Mouse (Mus musculus) spleen, adult 2 months (tissue): ENCODE measurements around the gene Rubcn. TPM values are rescaled to one million over a fixed set of nuclear protein-coding genes. Genes with fewer than 3 reads are reported as not detected.

Experiments
- DNase-seq, 2 experiments: peaks; one replicate each; pipeline versions ENCODE4 v3.0.0 to v3.0.0-alpha.2; 2012 to 2021; ENCODE audit warnings: low spot score in 2 of 2, low read depth in 1 of 2
- H3K27ac ChIP-seq: fragments of 200-500 bp; 2 replicates; pipeline ENCODE4 v1.5.1; 2012; ENCODE audit warnings: low read length, inconsistent platforms; ENCODE audit not compliant: insufficient read depth
- H3K27me3 ChIP-seq: fragments of 200-500 bp; 2 replicates; pipeline ENCODE4 v1.6.1; 2012; ENCODE audit warnings: mild to moderate bottlenecking, moderate library complexity, low read length, inconsistent platforms; ENCODE audit not compliant: control insufficient read depth, insufficient read depth
- H3K36me3 ChIP-seq: fragments of 200-500 bp; 2 replicates; pipeline ENCODE4 v1.6.1; 2012; ENCODE audit warnings: mild to moderate bottlenecking, low read length, inconsistent platforms; ENCODE audit not compliant: control insufficient read depth, insufficient read depth
- H3K4me1 ChIP-seq: fragments of 200-500 bp; 2 replicates; pipeline ENCODE4 v1.6.1; 2011; ENCODE audit warnings: inconsistent platforms; ENCODE audit not compliant: control insufficient read depth, insufficient read depth, insufficient read length
- H3K4me3 ChIP-seq: fragments of 200-500 bp; 2 replicates; pipeline ENCODE4 v1.5.1; 2011; ENCODE audit warnings: mild to moderate bottlenecking, inconsistent platforms; ENCODE audit not compliant: insufficient read depth, insufficient read length; ENCODE audit errors: extremely low read depth
- CTCF ChIP-seq: fragments of 200-500 bp; IDR thresholded peaks from 2 replicates; pipeline ENCODE4 v1.5.1; 2011; ENCODE audit warnings: mild to moderate bottlenecking, inconsistent platforms; ENCODE audit not compliant: insufficient read depth, insufficient read length, insufficient replicate concordance; ENCODE audit errors: extremely low read depth
- POLR2A ChIP-seq: fragments of 200-500 bp; IDR thresholded peaks from 2 replicates; pipeline ENCODE4 v1.6.1; 2011; ENCODE audit warnings: low read depth, low read length, inconsistent platforms
- WGBS: fragments of 180-500 bp; shearing (Covaris S2); methylation state at CpG from one replicate; pipeline ENCODE4 v1.1.7; 2018; 5-methylcytosine and 5-hydroxymethylcytosine counted together
- polyA plus RNA-seq: library from polyadenylated mRNA; depleted of rRNA; stranded (reverse); fragments of >200 nt; gene quantifications from 2 replicates; pipeline ENCODE4 v1.2.3, GENCODE M21; 2012

Rubcn gene
- polyA plus RNA-seq, 1 experiment = 74.6 TPM

DNA sequence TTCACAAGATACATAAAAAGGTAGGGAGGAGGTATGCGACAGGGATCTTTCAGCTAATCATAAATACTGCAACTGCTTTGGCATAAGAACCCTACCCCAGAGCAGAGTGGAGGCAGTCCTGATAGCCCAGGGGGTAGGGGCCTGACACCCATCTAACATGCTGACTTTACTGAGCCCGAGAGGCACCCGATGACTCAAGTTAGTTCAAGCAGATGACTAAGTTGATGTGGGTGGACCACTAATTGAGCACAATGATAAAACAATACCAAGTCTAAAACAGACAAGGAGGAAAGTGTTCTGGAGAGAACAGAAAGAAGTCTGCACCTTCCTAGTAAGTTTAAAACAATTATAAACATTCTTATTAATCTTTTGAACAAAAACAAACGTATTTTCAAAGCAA is 46.1 kb downstream of the Rubcn start:
- no peak for TF ChIP-seq CTCF
- no peak for TF ChIP-seq POLR2A
- peaks cover 52% of the 10 kb centered on the region for H3K36me3 ChIP-seq
- 93% methylated on average over 4 of the region's 4 CpGs for WGBS

DNA sequence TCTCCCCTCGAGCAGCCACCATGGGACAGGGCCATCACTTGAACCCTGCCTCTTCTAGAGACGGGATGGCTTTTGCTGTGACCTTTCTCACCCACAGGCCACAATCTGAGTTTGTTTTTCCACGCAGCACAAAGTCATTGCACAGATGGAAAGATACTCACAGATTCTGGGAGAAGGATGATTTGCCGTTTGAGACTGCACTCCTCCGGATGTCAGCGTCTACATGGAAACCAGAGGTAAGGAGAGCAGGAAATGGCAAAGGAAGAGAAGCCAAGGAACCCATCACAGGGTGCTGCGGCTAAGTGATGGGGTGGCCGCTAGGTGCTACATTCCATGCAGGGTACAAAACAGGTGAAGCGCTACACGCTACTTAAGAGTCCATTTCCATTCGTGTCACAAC is 48.5 kb downstream of the Rubcn start:
- Histone ChIP-seq H3K4me1 (no peaks in the 10 kb centered on the region), H3K4me3 (no peak overlapping the region), H3K27me3 (no peaks in the 10 kb centered on the region), H3K36me3 (peaks cover 65% of the 10 kb centered on the region), H3K27ac (no peak overlapping the region)
- WGBS = 95% methylated on average over 11 of the region's 11 CpGs
- no peak for DNase-seq
- TF ChIP-seq POLR2A = no peak
- TF ChIP-seq CTCF = no peak

More for the DNA sequence above, 46.1 kb downstream of the Rubcn start:
- Histone ChIP-seq H3K4me3 (no peak overlapping the region), H3K27me3 (no peaks in the 10 kb centered on the region), H3K4me1 (no peaks in the 10 kb centered on the region), H3K27ac (no peak overlapping the region)
- no peak for DNase-seq

DNA sequence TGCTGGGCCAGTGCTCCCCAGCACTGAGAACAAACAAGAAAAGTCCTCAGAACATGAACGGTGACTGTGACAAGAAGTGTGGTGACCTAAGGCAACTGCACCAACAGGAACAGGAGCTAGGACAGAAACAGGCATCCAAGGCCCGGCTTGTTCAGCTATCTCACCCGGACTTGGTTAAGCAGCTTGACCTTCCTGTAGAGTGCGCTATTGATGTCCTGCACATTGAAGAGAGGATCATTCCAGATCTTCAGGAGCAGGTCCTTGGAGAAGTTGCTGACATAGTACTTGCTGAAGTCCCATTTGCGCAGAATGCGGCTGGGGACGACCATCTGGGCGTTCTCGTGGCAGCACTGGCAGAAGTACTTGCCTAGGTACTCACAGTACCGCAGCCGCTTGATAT is 51.0 kb downstream of the Rubcn start:
- Histone ChIP-seq H3K27ac (no peak overlapping the region), H3K36me3 (peaks cover 63% of the 10 kb centered on the region), H3K4me1 (no peaks in the 10 kb centered on the region), H3K27me3 (no peaks in the 10 kb centered on the region), H3K4me3 (no peak overlapping the region)
- DNase-seq = no peak
- 96% methylated on average over 11 of the region's 11 CpGs for WGBS
- TF ChIP-seq CTCF (no peak), POLR2A (no peak)

DNA sequence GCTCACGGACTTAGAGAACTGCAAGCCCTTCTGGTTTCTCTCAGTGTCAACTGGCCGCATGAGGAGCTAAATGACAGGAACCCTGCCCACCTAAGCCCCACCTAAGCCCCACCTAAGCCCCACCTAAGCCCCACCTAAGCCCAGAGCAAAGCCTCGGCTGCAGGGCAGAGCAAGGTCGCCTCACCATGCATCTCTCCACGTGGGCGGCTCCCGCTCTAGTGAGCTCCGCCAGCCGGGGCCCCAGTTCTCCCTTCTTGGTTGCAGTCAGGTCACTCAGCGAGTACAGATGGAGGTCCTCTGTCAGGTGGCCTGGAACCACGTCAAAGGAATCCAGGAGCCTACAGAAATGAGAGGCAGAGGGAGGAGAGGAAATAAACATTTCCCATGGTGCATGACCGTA is 52.2 kb downstream of the Rubcn start:
- Histone ChIP-seq H3K36me3 (peaks cover 61% of the 10 kb centered on the region), H3K4me3 (no peak overlapping the region), H3K27me3 (no peaks in the 10 kb centered on the region), H3K27ac (no peak overlapping the region), H3K4me1 (no peaks in the 10 kb centered on the region)
- TF ChIP-seq CTCF (no peak), POLR2A (no peak)
- no peak for DNase-seq
- 90% methylated on average over 12 of the region's 12 CpGs for WGBS

DNA sequence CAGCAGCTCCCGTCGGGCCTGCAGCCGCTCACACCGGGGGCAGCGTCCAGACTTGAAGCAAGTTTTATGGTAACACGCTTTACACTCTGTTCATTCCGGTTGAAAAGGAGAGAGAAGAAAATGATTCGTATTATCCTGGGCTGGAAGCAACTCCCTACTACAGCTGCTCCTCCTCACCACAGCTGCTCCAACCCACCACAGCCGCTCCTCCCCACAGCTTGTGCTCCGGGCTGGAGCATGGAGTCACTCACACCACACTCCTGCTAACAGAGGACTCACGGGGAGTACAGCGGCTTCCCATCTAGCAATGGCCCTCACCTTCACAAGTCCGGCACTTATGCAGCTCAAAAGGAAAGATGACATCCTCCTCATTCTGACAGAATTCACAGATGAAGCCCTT is 53.5 kb downstream of the Rubcn start:
- Histone ChIP-seq H3K36me3 (peaks cover 54% of the 10 kb centered on the region), H3K4me3 (no peak overlapping the region), H3K27ac (no peak overlapping the region), H3K27me3 (no peaks in the 10 kb centered on the region), H3K4me1 (no peaks in the 10 kb centered on the region)
- no peak for DNase-seq
- no peak for TF ChIP-seq POLR2A
- TF ChIP-seq CTCF = no peak
- 91% methylated on average over 13 of the region's 13 CpGs for WGBS

DNA sequence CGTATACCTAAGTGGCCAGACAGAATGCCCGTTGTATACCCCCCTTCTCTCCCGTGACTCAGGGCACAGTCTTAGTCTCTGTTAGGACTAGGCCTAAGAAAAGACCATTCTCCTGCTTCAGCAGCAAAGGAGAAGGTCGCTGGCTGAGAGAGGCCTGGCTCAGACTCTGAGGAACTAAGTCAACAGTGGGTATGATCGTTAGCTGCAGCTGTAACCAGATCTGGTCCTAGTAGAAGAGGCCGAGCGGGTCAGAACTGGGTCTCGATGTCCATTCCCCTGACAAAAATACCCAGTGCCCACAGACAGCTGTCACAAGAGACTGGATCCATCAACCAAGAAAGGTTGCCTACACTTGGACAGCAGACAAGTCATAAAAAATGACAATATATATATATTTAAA is 54.1 kb downstream of the Rubcn start:
- H3K27me3 ChIP-seq = no peaks in the 10 kb centered on the region
- H3K27ac ChIP-seq = no peak overlapping the region
- DNase-seq = no peak
- peaks cover 49% of the 10 kb centered on the region for H3K36me3 ChIP-seq
- TF ChIP-seq CTCF = no peak
- no peak for TF ChIP-seq POLR2A
- H3K4me3 ChIP-seq = no peak overlapping the region
- no peaks in the 10 kb centered on the region for H3K4me1 ChIP-seq
- 91% methylated on average over 8 of the region's 8 CpGs for WGBS

DNA sequence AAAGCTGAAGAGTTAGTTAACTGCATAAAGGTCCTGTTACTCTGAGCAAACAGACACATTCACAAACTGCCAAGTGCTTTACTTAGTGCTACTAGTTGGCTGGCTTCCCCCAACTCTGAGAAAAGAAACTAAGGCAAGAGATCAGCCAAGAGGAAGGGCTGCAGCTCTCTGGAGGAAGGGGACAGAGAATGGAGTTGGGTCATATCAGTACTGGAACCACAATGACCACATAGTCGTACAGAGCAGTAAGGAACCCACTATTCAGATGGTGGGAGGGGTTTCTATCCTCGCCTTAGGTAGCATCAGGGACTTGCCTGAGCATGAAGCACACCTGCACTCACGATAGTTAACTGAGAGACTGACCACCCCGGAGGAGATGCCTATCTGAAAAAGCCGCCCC is 54.7 kb downstream of the Rubcn start:
- no peak for DNase-seq
- peaks cover 45% of the 10 kb centered on the region for H3K36me3 ChIP-seq
- H3K4me3 ChIP-seq = no peak overlapping the region
- TF ChIP-seq POLR2A = no peak
- no peak for TF ChIP-seq CTCF
- H3K27me3 ChIP-seq = no peaks in the 10 kb centered on the region
- H3K4me1 ChIP-seq = no peaks in the 10 kb centered on the region
- H3K27ac ChIP-seq = no peak overlapping the region
- 78% methylated on average over 5 of the region's 5 CpGs for WGBS

DNA sequence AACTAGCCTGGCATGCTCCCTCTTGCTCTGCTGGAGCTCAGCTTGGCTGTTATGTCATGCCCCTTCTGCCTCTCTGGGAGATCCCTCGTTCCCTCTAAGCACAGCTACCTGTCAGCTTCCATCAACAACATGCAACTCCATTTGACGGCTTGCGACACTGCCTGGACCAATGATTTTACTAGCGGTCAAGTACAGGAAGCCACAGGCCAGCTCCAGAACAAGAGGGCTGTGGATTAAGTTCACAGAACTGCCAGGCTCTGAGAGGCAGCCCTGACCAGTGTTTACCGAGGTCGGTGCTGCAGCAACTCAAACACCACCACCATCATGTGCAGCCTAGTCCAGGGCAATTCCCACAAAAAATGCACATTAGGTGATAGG is 55.1 kb downstream of the Rubcn start:
- peaks cover 41% of the 10 kb centered on the region for H3K36me3 ChIP-seq
- no peak for DNase-seq
- no peak overlapping the region for H3K4me3 ChIP-seq
- H3K27me3 ChIP-seq = no peaks in the 10 kb centered on the region
- no peak overlapping the region for H3K27ac ChIP-seq
- WGBS = 81% methylated on average over 6 of the region's 6 CpGs
- TF ChIP-seq POLR2A (no peak), CTCF (no peak)
- no peaks in the 10 kb centered on the region for H3K4me1 ChIP-seq
